Comparison of ENCODE assay signal across 23 mouse cellular contexts in the genomic region with DNA sequence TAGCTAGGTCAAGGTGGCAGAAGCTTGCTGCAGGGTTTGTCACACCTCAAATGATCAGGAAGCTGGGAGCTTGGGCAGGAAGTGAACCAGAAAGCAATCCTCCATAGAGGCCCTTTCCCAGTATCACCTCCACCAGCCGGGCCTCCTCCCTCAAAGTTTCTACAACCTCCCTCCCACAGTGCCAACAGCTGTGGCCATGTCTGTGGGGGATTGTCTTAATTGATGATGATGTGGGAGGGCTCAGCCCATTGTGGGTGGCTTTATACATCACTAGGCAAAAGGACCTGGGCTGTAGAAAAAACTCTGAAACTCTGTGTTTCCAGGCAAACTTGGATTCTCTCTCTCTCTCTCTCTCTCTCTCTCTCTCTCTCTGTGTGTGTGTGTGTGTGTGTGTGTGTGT. TPM values are rescaled to one million over a fixed set of nuclear protein-coding genes. Genes with fewer than 3 reads are reported as not detected.
DNase-seq lines count a peak whose midpoint lies in the region; ATAC-seq and TF ChIP-seq lines count a peak whose summit lies in the region.
"Had no signal": no experiment of that assay in that cellular context is flagged by ENCODE, and none has a peak within 500 bp of the region (broad histone marks: within the 10 kb centered on the region; RNA-seq: fewer than 3 reads in every experiment).

No protein-coding gene starts in this region.

- peak overlapping the region; percentile 74 for H3K27ac ChIP-seq in hindbrain, embryonic 10.5 days
- H3K27ac ChIP-seq in hindbrain, embryonic 14.5 days = no peak overlapping the region
- H3K27ac ChIP-seq in midbrain, embryonic 12.5 days (replicated peaks) = peak overlapping the region; percentile 71
- H3K27ac ChIP-seq in midbrain, embryonic 13.5 days = no peak overlapping the region; the same call in 1 of the 2 replicates
- 0 out of 2 replicates have a peak overlapping the region, but pooled peaks have one; percentile 64 for H3K27ac ChIP-seq in forebrain, embryonic 14.5 days (ENCODE audit: low read depth, low read length)
- H3K27ac ChIP-seq in intestine, postnatal 0 days (ENCODE audit: low read depth, low read length) = no peak overlapping the region
- H3K27ac ChIP-seq: embryonic facial prominence, embryonic 13.5 days; heart, adult 2 months; heart, embryonic 15.5 days had no signal

- H3K27me3 ChIP-seq in hindbrain, embryonic 10.5 days (ENCODE audit: insufficient read depth, poor library complexity, severe bottlenecking) = no peaks in the 10 kb centered on the region
- H3K27me3 ChIP-seq in hindbrain, embryonic 14.5 days (ENCODE audit: control insufficient read depth, insufficient read depth, low read length) = no peaks in the 10 kb centered on the region
- no peaks in the 10 kb centered on the region for H3K27me3 ChIP-seq in midbrain, embryonic 12.5 days
- H3K27me3 ChIP-seq in midbrain, embryonic 13.5 days = no peaks in the 10 kb centered on the region
- no peaks in the 10 kb centered on the region for H3K27me3 ChIP-seq in forebrain, embryonic 14.5 days (replicated peaks; ENCODE audit: control insufficient read depth, insufficient read depth, low read length)
- H3K27me3 ChIP-seq in intestine, postnatal 0 days (replicated peaks; ENCODE audit: control insufficient read depth, insufficient read depth, low read length) = no peaks in the 10 kb centered on the region
- H3K27me3 ChIP-seq: embryonic facial prominence, embryonic 13.5 days; heart, embryonic 15.5 days had no signal

- H3K9ac ChIP-seq in hindbrain, embryonic 14.5 days = no peak overlapping the region
- H3K9ac ChIP-seq in midbrain, embryonic 12.5 days (replicated peaks) = no peak overlapping the region
- no peak overlapping the region for H3K9ac ChIP-seq in midbrain, embryonic 13.5 days (replicated peaks)
- H3K9ac ChIP-seq in forebrain, embryonic 14.5 days (ENCODE audit: low read length) = no peak overlapping the region
- no peak overlapping the region for H3K9ac ChIP-seq in intestine, postnatal 0 days (ENCODE audit: low read depth, low read length)
- H3K9ac ChIP-seq: embryonic facial prominence, embryonic 13.5 days; heart, embryonic 15.5 days had no signal

- no peak for ATAC-seq in hindbrain, embryonic 14.5 days (ENCODE audit: low FRiP score)
- no peak for ATAC-seq in midbrain, embryonic 12.5 days (ENCODE audit: low FRiP score, low read depth)
- ATAC-seq in midbrain, embryonic 13.5 days = no peak
- ATAC-seq in forebrain, embryonic 14.5 days = no peak
- ATAC-seq in intestine, postnatal 0 days = no peak
- ATAC-seq: CD4-positive, CD25-positive, alpha-beta regulatory T cell, adult 4 months; hindbrain, embryonic 16.5 days; inflammation-experienced regulatory T-cells, adult 6 months had no signal

- H3K4me1 ChIP-seq in hindbrain, embryonic 10.5 days (replicated peaks) = peaks cover 21% of the 10 kb centered on the region
- H3K4me1 ChIP-seq in hindbrain, embryonic 14.5 days (replicated peaks; ENCODE audit: control insufficient read depth, insufficient read depth, low read length) = peaks cover 17% of the 10 kb centered on the region
- peaks cover 20% of the 10 kb centered on the region for H3K4me1 ChIP-seq in midbrain, embryonic 12.5 days
- peaks cover 23% of the 10 kb centered on the region for H3K4me1 ChIP-seq in midbrain, embryonic 13.5 days (replicated peaks)
- peaks cover 10% of the 10 kb centered on the region; the same call in 1 of the 2 replicates for H3K4me1 ChIP-seq in forebrain, embryonic 14.5 days (ENCODE audit: control insufficient read depth, insufficient read depth, low read length)
- H3K4me1 ChIP-seq in intestine, postnatal 0 days (replicated peaks; ENCODE audit: control insufficient read depth, insufficient read depth, low read length) = no peaks in the 10 kb centered on the region
- H3K4me1 ChIP-seq: heart, embryonic 15.5 days had no signal

- 25% methylated on average over 1 of the region's 1 CpGs for WGBS in hindbrain, embryonic 10.5 days
- 15% methylated on average over 1 of the region's 1 CpGs for WGBS in hindbrain, embryonic 14.5 days
- 10% methylated on average over 1 of the region's 1 CpGs for WGBS in midbrain, embryonic 12.5 days
- 13% methylated on average over 1 of the region's 1 CpGs for WGBS in midbrain, embryonic 13.5 days
- 20% methylated on average over 1 of the region's 1 CpGs for WGBS in forebrain, embryonic 14.5 days
- 67% methylated on average over 1 of the region's 1 CpGs for WGBS in intestine, postnatal 0 days

- DNase-seq in embryo, embryonic 11 days = peak; percentile 11
- DNase-seq in embryo, embryonic 10 days (ENCODE audit: low spot score) = no peak
- no peak for DNase-seq in hindbrain, embryonic 10.5 days (ENCODE audit: low spot score)
- no peak for DNase-seq in hindbrain, embryonic 14.5 days (ENCODE audit: low spot score)
- DNase-seq in forebrain, embryonic 14.5 days (ENCODE audit: low spot score) = no peak
- DNase-seq: adrenal gland, adult 8-10 months; adrenal gland, postnatal 36 days; B cell, adult 2 months; cerebellum, adult 2 months; cerebellum, postnatal 10 days; gastrocnemius, postnatal 14 days; heart, adult 2 months; heart, postnatal 14 days had no signal

- H3K36me3 ChIP-seq in hindbrain, embryonic 10.5 days = no peaks in the 10 kb centered on the region
- no peaks in the 10 kb centered on the region for H3K36me3 ChIP-seq in hindbrain, embryonic 14.5 days (replicated peaks; ENCODE audit: control insufficient read depth, insufficient read depth)
- no peaks in the 10 kb centered on the region for H3K36me3 ChIP-seq in midbrain, embryonic 12.5 days
- H3K36me3 ChIP-seq in midbrain, embryonic 13.5 days = no peaks in the 10 kb centered on the region
- no peaks in the 10 kb centered on the region for H3K36me3 ChIP-seq in forebrain, embryonic 14.5 days (ENCODE audit: control insufficient read depth, insufficient read depth, low read length)
- no peaks in the 10 kb centered on the region for H3K36me3 ChIP-seq in intestine, postnatal 0 days (ENCODE audit: control insufficient read depth, insufficient read depth)
- H3K36me3 ChIP-seq: embryonic facial prominence, embryonic 13.5 days; G1E; heart, embryonic 15.5 days had no signal

- no peak overlapping the region for H3K4me2 ChIP-seq in hindbrain, embryonic 14.5 days (replicated peaks)
- no peak overlapping the region for H3K4me2 ChIP-seq in midbrain, embryonic 12.5 days (replicated peaks)
- H3K4me2 ChIP-seq in midbrain, embryonic 13.5 days (replicated peaks) = no peak overlapping the region
- H3K4me2 ChIP-seq in forebrain, embryonic 14.5 days (ENCODE audit: low read length) = no peak overlapping the region
- H3K4me2 ChIP-seq in intestine, postnatal 0 days (replicated peaks; ENCODE audit: low read depth) = no peak overlapping the region
- H3K4me2 ChIP-seq: embryonic facial prominence, embryonic 13.5 days; heart, embryonic 11.5 days; heart, embryonic 15.5 days had no signal

- no peak for TF ChIP-seq CTCF in intestine, postnatal 0 days (IDR thresholded peaks at IDR 0.05; ENCODE audit: low read depth)

- 0 out of 2 replicates have a peak, but pooled peaks cover 3% of the 10 kb centered on the region for H3K9me3 ChIP-seq in hindbrain, embryonic 10.5 days
- H3K9me3 ChIP-seq in hindbrain, embryonic 14.5 days (ENCODE audit: control insufficient read depth, low read length) = no peaks in the 10 kb centered on the region
- no peaks in the 10 kb centered on the region for H3K9me3 ChIP-seq in midbrain, embryonic 12.5 days
- H3K9me3 ChIP-seq in midbrain, embryonic 13.5 days = no peaks in the 10 kb centered on the region
- H3K9me3 ChIP-seq in forebrain, embryonic 14.5 days (replicated peaks; ENCODE audit: control insufficient read depth, low read length) = no peaks in the 10 kb centered on the region
- no peaks in the 10 kb centered on the region for H3K9me3 ChIP-seq in intestine, postnatal 0 days (ENCODE audit: control insufficient read depth)
- H3K9me3 ChIP-seq: embryonic facial prominence, embryonic 13.5 days; heart, embryonic 15.5 days had no signal

- H3K4me3 ChIP-seq in hindbrain, embryonic 10.5 days = no peak overlapping the region
- no peak overlapping the region for H3K4me3 ChIP-seq in hindbrain, embryonic 14.5 days (replicated peaks; ENCODE audit: low read length)
- H3K4me3 ChIP-seq in midbrain, embryonic 12.5 days = no peak overlapping the region
- H3K4me3 ChIP-seq in midbrain, embryonic 13.5 days (replicated peaks) = no peak overlapping the region
- no peak overlapping the region for H3K4me3 ChIP-seq in forebrain, embryonic 14.5 days (ENCODE audit: low read depth, low read length)
- H3K4me3 ChIP-seq in intestine, postnatal 0 days (ENCODE audit: low read depth, low read length) = no peak overlapping the region
- H3K4me3 ChIP-seq: embryonic facial prominence, embryonic 13.5 days; heart, adult 2 months; heart, embryonic 15.5 days had no signal

RNA-seq across cellular contexts. Expression of gene Nudt7, which starts 18.3 kb away (rescaled TPM):
- polyA plus RNA-seq in hindbrain, embryonic 10.5 days (2016; fragmentation: Nextera tagmentation; extraction: Ambion mirVana) = 10.2 and 13.2 TPM in 2 replicates
- 4.7 and 5.3 TPM in 2 replicates for polyA plus RNA-seq in hindbrain, embryonic 14.5 days (2014; fragmentation: Nextera tagmentation; extraction: Ambion mirVana)
- polyA plus RNA-seq in midbrain, embryonic 12.5 days (2016; fragmentation: Nextera tagmentation; extraction: Ambion mirVana) = 8.5 and 10.1 TPM in 2 replicates
- 4.8 and 5.7 TPM in 2 replicates for polyA plus RNA-seq in midbrain, embryonic 13.5 days (2015; fragmentation: Nextera tagmentation; extraction: Ambion mirVana)
- polyA plus RNA-seq in forebrain, embryonic 14.5 days (2014; fragmentation: Nextera tagmentation; extraction: Ambion mirVana) = 4.6 and 5.0 TPM in 2 replicates
- 55.7 and 59.1 TPM in 2 replicates for polyA plus RNA-seq in intestine, postnatal 0 days (2015; fragmentation: Nextera tagmentation; extraction: Ambion mirVana)
- polyA plus RNA-seq: G1E had no signal

Comparison
In these comparisons a context has a peak if more than half of its experiments do, and no peak if none do; other contexts are left out.
1. H3K27ac ChIP-seq: peak in hindbrain, embryonic 10.5 days (single experiment), midbrain, embryonic 12.5 days (single experiment) and forebrain, embryonic 14.5 days (single experiment); none in hindbrain, embryonic 14.5 days (single experiment), midbrain, embryonic 13.5 days (single experiment) and intestine, postnatal 0 days (single experiment).